Comparison of ENCODE assay signal across 16 mouse cellular contexts in the genomic region with DNA sequence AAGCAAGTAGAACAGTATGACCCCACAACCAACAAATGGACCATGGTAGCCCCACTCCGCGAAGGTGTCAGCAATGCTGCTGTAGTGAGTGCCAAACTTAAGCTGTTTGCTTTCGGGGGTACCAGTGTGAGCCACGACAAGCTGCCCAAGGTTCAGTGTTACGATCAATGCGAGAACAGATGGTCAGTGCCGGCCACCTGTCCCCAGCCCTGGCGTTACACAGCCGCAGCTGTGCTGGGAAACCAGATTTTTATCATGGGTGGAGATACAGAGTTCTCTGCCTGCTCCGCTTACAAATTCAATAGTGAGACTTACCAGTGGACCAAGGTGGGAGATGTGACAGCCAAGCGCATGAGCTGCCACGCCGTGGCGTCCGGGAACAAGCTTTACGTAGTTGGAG. TPM values are rescaled to one million over a fixed set of nuclear protein-coding genes. Genes with fewer than 3 reads are reported as not detected.
DNase-seq lines count a peak whose midpoint lies in the region; ATAC-seq lines count a peak whose summit lies in the region.
"Had no signal": no experiment of that assay in that cellular context is flagged by ENCODE, and none has a peak within 500 bp of the region (broad histone marks: within the 10 kb centered on the region; RNA-seq: fewer than 3 reads in every experiment).

No protein-coding gene starts in this region.

- 91% methylated on average over 16 of the region's 16 CpGs for WGBS in midbrain, embryonic 10.5 days
- WGBS in midbrain, embryonic 11.5 days, result 86% methylated on average over 16 of the region's 16 CpGs
- WGBS in hindbrain, embryonic 15.5 days, result 62% methylated on average over 16 of the region's 16 CpGs
- WGBS in neural tube, embryonic 14.5 days, result 63% methylated on average over 16 of the region's 16 CpGs
- WGBS in kidney, embryonic 16.5 days, result 73% methylated on average over 16 of the region's 16 CpGs

- H3K9ac ChIP-seq in midbrain, embryonic 11.5 days (ENCODE audit: low read length), result no peak overlapping the region
- no peak overlapping the region for H3K9ac ChIP-seq in hindbrain, embryonic 15.5 days
- H3K9ac ChIP-seq in neural tube, embryonic 14.5 days (replicated peaks; ENCODE audit: low read depth, low read length), result 0 out of 2 replicates have a peak overlapping the region, but pooled peaks have one; percentile 11
- no peak overlapping the region for H3K9ac ChIP-seq in kidney, embryonic 16.5 days (replicated peaks; ENCODE audit: low read length)
- H3K9ac ChIP-seq: limb, embryonic 12.5 days; liver, postnatal 0 days had no signal

- H3K27ac ChIP-seq in midbrain, embryonic 10.5 days (replicated peaks), result peak overlapping the region; percentile 46; the same call in 1 of the 2 replicates
- H3K27ac ChIP-seq in midbrain, embryonic 11.5 days (ENCODE audit: low read depth, low read length), result no peak overlapping the region
- H3K27ac ChIP-seq in hindbrain, embryonic 15.5 days (replicated peaks), result no peak overlapping the region
- H3K27ac ChIP-seq in neural tube, embryonic 14.5 days (ENCODE audit: low read depth, low read length), result no peak overlapping the region
- H3K27ac ChIP-seq in kidney, embryonic 16.5 days (ENCODE audit: low read length), result no peak overlapping the region
- H3K27ac ChIP-seq: limb, embryonic 12.5 days had no signal

- H3K4me3 ChIP-seq in midbrain, embryonic 10.5 days, result peak overlapping the region; percentile 14; the same call in 1 of the 2 replicates
- H3K4me3 ChIP-seq in midbrain, embryonic 11.5 days (ENCODE audit: low read depth, low read length), result no peak overlapping the region
- H3K4me3 ChIP-seq in hindbrain, embryonic 15.5 days, result peak overlapping the region; percentile 8; the same call in 1 of the 2 replicates
- H3K4me3 ChIP-seq in neural tube, embryonic 14.5 days (ENCODE audit: low read depth, low read length), result peak overlapping the region; percentile 13; the same call in 1 of the 2 replicates
- no peak overlapping the region for H3K4me3 ChIP-seq in kidney, embryonic 16.5 days (ENCODE audit: low read length)
- H3K4me3 ChIP-seq: limb, embryonic 12.5 days had no signal

- H3K27me3 ChIP-seq in midbrain, embryonic 10.5 days (ENCODE audit: low read depth, poor library complexity, severe bottlenecking), result peaks cover 36% of the 10 kb centered on the region
- H3K27me3 ChIP-seq in midbrain, embryonic 11.5 days (ENCODE audit: control insufficient read depth, insufficient read depth, low read length), result peaks cover 2% of the 10 kb centered on the region; the same call in 1 of the 2 replicates
- H3K27me3 ChIP-seq in hindbrain, embryonic 15.5 days, result no peaks in the 10 kb centered on the region
- no peaks in the 10 kb centered on the region; the same call in 1 of the 2 replicates for H3K27me3 ChIP-seq in neural tube, embryonic 14.5 days (ENCODE audit: control insufficient read depth, insufficient read depth, low read length)
- H3K27me3 ChIP-seq in kidney, embryonic 16.5 days (ENCODE audit: insufficient read depth, low read length), result no peaks in the 10 kb centered on the region

- DNase-seq in cerebellum, postnatal 14 days, result peak; percentile 48 to 57
- no peak for DNase-seq in cerebellum, adult 9-10 months
- DNase-seq in midbrain, embryonic 10.5 days (ENCODE audit: low spot score), result no peak
- DNase-seq in midbrain, embryonic 11.5 days (ENCODE audit: low spot score, missing footprints), result no peak
- no peak for DNase-seq in B cell, adult 2 months
- DNase-seq: cerebellum, adult 11 months; gastrocnemius, postnatal 36 days; heart, postnatal 10 days; kidney, adult 2 months; layer of hippocampus, adult 9-11 months; liver, postnatal 0 days; right cerebral cortex, postnatal 14 days had no signal

- H3K4me1 ChIP-seq in midbrain, embryonic 10.5 days, result peaks cover 92% of the 10 kb centered on the region
- peaks cover 73% of the 10 kb centered on the region for H3K4me1 ChIP-seq in midbrain, embryonic 11.5 days (ENCODE audit: control insufficient read depth, insufficient read depth, low read length)
- H3K4me1 ChIP-seq in hindbrain, embryonic 15.5 days (replicated peaks), result peaks cover 92% of the 10 kb centered on the region
- peaks cover 66% of the 10 kb centered on the region for H3K4me1 ChIP-seq in neural tube, embryonic 14.5 days (ENCODE audit: control insufficient read depth, insufficient read depth, low read length)
- peaks cover 74% of the 10 kb centered on the region for H3K4me1 ChIP-seq in kidney, embryonic 16.5 days (ENCODE audit: insufficient read depth, low read length)

- H3K9me3 ChIP-seq in midbrain, embryonic 10.5 days (replicated peaks), result no peaks in the 10 kb centered on the region
- no peaks in the 10 kb centered on the region for H3K9me3 ChIP-seq in midbrain, embryonic 11.5 days (ENCODE audit: control insufficient read depth, low read length)
- H3K9me3 ChIP-seq in hindbrain, embryonic 15.5 days, result no peaks in the 10 kb centered on the region
- no peaks in the 10 kb centered on the region for H3K9me3 ChIP-seq in neural tube, embryonic 14.5 days (ENCODE audit: control insufficient read depth, low read length)
- no peaks in the 10 kb centered on the region for H3K9me3 ChIP-seq in kidney, embryonic 16.5 days (ENCODE audit: low read length)
- H3K9me3 ChIP-seq: limb, embryonic 12.5 days had no signal

- H3K36me3 ChIP-seq in midbrain, embryonic 10.5 days, result peaks cover 62% of the 10 kb centered on the region
- peaks cover 33% of the 10 kb centered on the region for H3K36me3 ChIP-seq in midbrain, embryonic 11.5 days (ENCODE audit: control insufficient read depth, insufficient read depth, low read length)
- peaks cover 13% of the 10 kb centered on the region; the same call in 1 of the 2 replicates for H3K36me3 ChIP-seq in hindbrain, embryonic 15.5 days
- peaks cover 42% of the 10 kb centered on the region for H3K36me3 ChIP-seq in neural tube, embryonic 14.5 days (ENCODE audit: control insufficient read depth, insufficient read depth, low read length)
- peaks cover 58% of the 10 kb centered on the region for H3K36me3 ChIP-seq in kidney, embryonic 16.5 days (ENCODE audit: insufficient read depth, low read length)

- no peak overlapping the region for H3K4me2 ChIP-seq in midbrain, embryonic 11.5 days
- H3K4me2 ChIP-seq in hindbrain, embryonic 15.5 days, result peak overlapping the region; percentile 91
- peak overlapping the region; percentile 67 for H3K4me2 ChIP-seq in neural tube, embryonic 14.5 days (ENCODE audit: low read depth, low read length)
- H3K4me2 ChIP-seq in kidney, embryonic 16.5 days (replicated peaks; ENCODE audit: low read depth, low read length), result no peak overlapping the region
- H3K4me2 ChIP-seq: limb, embryonic 12.5 days had no signal

- ATAC-seq in midbrain, embryonic 11.5 days (ENCODE audit: low FRiP score), result no peak
- no peak for ATAC-seq in hindbrain, embryonic 15.5 days (ENCODE audit: low FRiP score, low read depth)
- no peak for ATAC-seq in neural tube, embryonic 14.5 days (ENCODE audit: low read depth)
- ATAC-seq in kidney, embryonic 16.5 days (ENCODE audit: low FRiP score, low TSS enrichment), result no peak
- ATAC-seq: liver, postnatal 0 days had no signal

RNA-seq across cellular contexts. Expression of gene Enc1, which starts 5.3 kb away (rescaled TPM):
- polyA plus RNA-seq in midbrain, embryonic 10.5 days (2016; fragmentation: Nextera tagmentation; extraction: Ambion mirVana), result 7.5 and 11.2 TPM in 2 replicates
- polyA plus RNA-seq in midbrain, embryonic 11.5 days (2014; fragmentation: Nextera tagmentation; extraction: Ambion mirVana), result 18.4 and 19.8 TPM in 2 replicates
- polyA plus RNA-seq in hindbrain, embryonic 15.5 days (2015; fragmentation: Nextera tagmentation; extraction: Ambion mirVana), result 57.3 and 59.7 TPM in 2 replicates
- polyA plus RNA-seq in neural tube, embryonic 14.5 days (2014; fragmentation: Nextera tagmentation; extraction: Ambion mirVana), result 72.3 and 94.5 TPM in 2 replicates
- 13.7 and 14.3 TPM in 2 replicates for polyA plus RNA-seq in kidney, embryonic 16.5 days (2015; fragmentation: Nextera tagmentation; extraction: Ambion mirVana)

RNA-seq across cellular contexts. Expression of gene Hexb, which starts 48.1 kb away (rescaled TPM):
- 18.5 and 19.8 TPM in 2 replicates for polyA plus RNA-seq in midbrain, embryonic 10.5 days (2016; fragmentation: Nextera tagmentation; extraction: Ambion mirVana)
- polyA plus RNA-seq in midbrain, embryonic 11.5 days (2014; fragmentation: Nextera tagmentation; extraction: Ambion mirVana), result 25.8 and 26.1 TPM in 2 replicates
- polyA plus RNA-seq in hindbrain, embryonic 15.5 days (2015; fragmentation: Nextera tagmentation; extraction: Ambion mirVana), result 45.2 and 52.9 TPM in 2 replicates
- polyA plus RNA-seq in neural tube, embryonic 14.5 days (2014; fragmentation: Nextera tagmentation; extraction: Ambion mirVana), result 48.2 and 54.1 TPM in 2 replicates
- polyA plus RNA-seq in kidney, embryonic 16.5 days (2015; fragmentation: Nextera tagmentation; extraction: Ambion mirVana), result 40.3 and 44.6 TPM in 2 replicates

Comparison
In these comparisons a context has a peak if more than half of its experiments do, and no peak if none do; other contexts are left out.
1. DNase-seq: peak in cerebellum, postnatal 14 days (2 of 2); none in cerebellum, adult 9-10 months (single experiment), midbrain, embryonic 10.5 days (single experiment), midbrain, embryonic 11.5 days (single experiment) and B cell, adult 2 months (0 of 2).
2. H3K4me3 ChIP-seq: peak in midbrain, embryonic 10.5 days (single experiment), hindbrain, embryonic 15.5 days (single experiment) and neural tube, embryonic 14.5 days (single experiment); none in midbrain, embryonic 11.5 days (single experiment) and kidney, embryonic 16.5 days (single experiment).
3. H3K4me2 ChIP-seq: peak in hindbrain, embryonic 15.5 days (single experiment) and neural tube, embryonic 14.5 days (single experiment); none in midbrain, embryonic 11.5 days (single experiment) and kidney, embryonic 16.5 days (single experiment).